Mouse (Mus musculus): ENCODE measurements at regions not wholly inside any gene's neighbourhood (a gene's known extent, or its start where the extent isn't known, plus 50 kb on each side); places are given as distances from the start of the nearest gene placed in this dataset.

DNA sequence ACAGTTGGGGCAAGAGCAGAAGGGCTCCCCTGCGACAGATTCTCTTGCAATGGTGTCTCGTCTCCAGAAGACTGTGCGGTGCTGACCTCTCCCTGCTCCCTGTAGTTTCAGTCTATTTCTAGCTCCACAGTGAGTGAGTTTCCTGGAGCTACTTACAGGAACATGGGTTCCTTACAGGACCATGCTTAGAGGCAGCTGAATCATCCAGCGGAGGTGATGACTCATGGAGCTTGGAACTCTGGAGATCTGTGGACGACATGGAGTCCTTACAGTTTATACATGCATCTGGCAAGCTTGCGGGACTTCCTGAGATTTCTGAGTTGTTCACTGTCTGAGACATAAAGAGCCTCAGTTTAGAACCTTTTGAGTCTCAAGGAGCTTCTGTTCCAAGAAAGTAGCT, 50.0 kb upstream of the Nt5e start:
- 90% methylated on average over 6 of the region's 6 CpGs for WGBS

More for the DNA sequence above, 50.0 kb upstream of the Nt5e start:
- Histone ChIP-seq H3K27ac (no peak overlapping the region), H3K36me3 (ENCODE audit: poor library complexity, severe bottlenecking) (no peaks in the 10 kb centered on the region), H3K9ac (no peak overlapping the region), H3K4me2 (no peak overlapping the region), H3K9me3 (replicated peaks) (no peaks in the 10 kb centered on the region), H3K4me1 (no peaks in the 10 kb centered on the region), H3K27me3 (no peaks in the 10 kb centered on the region), H3K4me3 (no peak overlapping the region)
- ATAC-seq = no peak

All from forebrain, embryonic 13.5 days (tissue).